Mouse (Mus musculus): ENCODE measurements around the gene Tmem131. TPM values are rescaled to one million over a fixed set of nuclear protein-coding genes. Genes with fewer than 3 reads are reported as not detected.
A peak's percentile ranks its signal among the peaks of the same experiment; 100 is the strongest.

Gene Tmem131
- total and polyA plus RNA-seq, 2 experiments from 2014 or later, result 3.9 to 10.1 TPM

GRCm38 (mm10) chr1:36930911-36931310, 12.6 kb downstream of the Tmem131 start:
- ATAC-seq (ENCODE audit: insufficient read depth, low read depth) (no peak), DNase-seq (ENCODE audit: low spot score) (no peak)
- Histone ChIP-seq H3K27me3 (ENCODE audit: control insufficient read depth, insufficient read depth, low read length) (no peaks in the 10 kb centered on the region), H3K36me3 (replicated peaks; ENCODE audit: control insufficient read depth, insufficient read depth, low read length) (no peaks in the 10 kb centered on the region), H3K9ac (replicated peaks; ENCODE audit: low read depth, low read length) (no peak overlapping the region), H3K4me2 (ENCODE audit: low read depth, low read length) (no peak overlapping the region), H3K27ac (ENCODE audit: low read depth) (no peak overlapping the region), H3K4me3 (ENCODE audit: low read depth, low read length) (no peak overlapping the region), H3K4me1 (ENCODE audit: control insufficient read depth, insufficient read depth) (peaks cover 44% of the 10 kb centered on the region), H3K9me3 (replicated peaks; ENCODE audit: control insufficient read depth, low read length) (no peaks in the 10 kb centered on the region)
- WGBS, result 72% methylated on average over 8 of the region's 8 CpGs
- TF ChIP-seq CTCF (IDR thresholded peaks at IDR 0.05; ENCODE audit: low read depth) (no peak), EP300 (IDR thresholded peaks at IDR 0.05; ENCODE audit: low read depth) (no peak)

- 81% methylated on average over 2 of the region's 2 CpGs for WGBS
- H3K9ac ChIP-seq (replicated peaks; ENCODE audit: low read depth, low read length), result no peak overlapping the region
- no peak overlapping the region for H3K4me2 ChIP-seq (ENCODE audit: low read depth, low read length)
- ATAC-seq (ENCODE audit: insufficient read depth, low read depth) (no peak), DNase-seq (ENCODE audit: low spot score) (no peak)
- H3K27ac ChIP-seq (ENCODE audit: low read depth), result no peak overlapping the region
- H3K27me3 ChIP-seq (ENCODE audit: control insufficient read depth, insufficient read depth, low read length), result no peaks in the 10 kb centered on the region
- H3K9me3 ChIP-seq (replicated peaks; ENCODE audit: control insufficient read depth, low read length), result no peaks in the 10 kb centered on the region
- no peak overlapping the region for H3K4me3 ChIP-seq (ENCODE audit: low read depth, low read length)
- H3K36me3 ChIP-seq (replicated peaks; ENCODE audit: control insufficient read depth, insufficient read depth, low read length), result no peaks in the 10 kb centered on the region
- TF ChIP-seq EP300 (IDR thresholded peaks at IDR 0.05; ENCODE audit: low read depth), result no peak
- TF ChIP-seq CTCF (IDR thresholded peaks at IDR 0.05; ENCODE audit: low read depth), result no peak
- peaks cover 41% of the 10 kb centered on the region for H3K4me1 ChIP-seq (ENCODE audit: control insufficient read depth, insufficient read depth)
Measured at GRCm38 (mm10) chr1:36929996-36930395, 13.5 kb downstream of the Tmem131 start.

- TF ChIP-seq CTCF (IDR thresholded peaks at IDR 0.05; ENCODE audit: low read depth), result no peak
- 59% methylated on average over 6 of the region's 6 CpGs for WGBS
- ATAC-seq (ENCODE audit: insufficient read depth, low read depth), result no peak
- peaks cover 36% of the 10 kb centered on the region for H3K4me1 ChIP-seq (ENCODE audit: control insufficient read depth, insufficient read depth)
- no peak overlapping the region for H3K4me3 ChIP-seq (ENCODE audit: low read depth, low read length)
- no peak for DNase-seq (ENCODE audit: low spot score)
- no peak overlapping the region for H3K9ac ChIP-seq (replicated peaks; ENCODE audit: low read depth, low read length)
- H3K27me3 ChIP-seq (ENCODE audit: control insufficient read depth, insufficient read depth, low read length), result no peaks in the 10 kb centered on the region
- no peaks in the 10 kb centered on the region for H3K36me3 ChIP-seq (replicated peaks; ENCODE audit: control insufficient read depth, insufficient read depth, low read length)
- H3K27ac ChIP-seq (ENCODE audit: low read depth), result no peak overlapping the region
- H3K4me2 ChIP-seq (ENCODE audit: low read depth, low read length), result no peak overlapping the region
- no peaks in the 10 kb centered on the region for H3K9me3 ChIP-seq (replicated peaks; ENCODE audit: control insufficient read depth, low read length)
Measured at GRCm38 (mm10) chr1:36928357-36929330, 14.8 kb downstream of the Tmem131 start.

- ATAC-seq (ENCODE audit: insufficient read depth, low read depth), result no peak
- Histone ChIP-seq H3K9me3 (replicated peaks; ENCODE audit: control insufficient read depth, low read length) (no peaks in the 10 kb centered on the region), H3K4me3 (ENCODE audit: low read depth, low read length) (no peak overlapping the region), H3K27me3 (ENCODE audit: control insufficient read depth, insufficient read depth, low read length) (no peaks in the 10 kb centered on the region), H3K4me2 (ENCODE audit: low read depth, low read length) (no peak overlapping the region), H3K4me1 (ENCODE audit: control insufficient read depth, insufficient read depth) (peaks cover 45% of the 10 kb centered on the region), H3K27ac (ENCODE audit: low read depth) (no peak overlapping the region), H3K9ac (replicated peaks; ENCODE audit: low read depth, low read length) (no peak overlapping the region), H3K36me3 (replicated peaks; ENCODE audit: control insufficient read depth, insufficient read depth, low read length) (no peaks in the 10 kb centered on the region)
- no peak for DNase-seq (ENCODE audit: low spot score)
- no peak for TF ChIP-seq EP300 (IDR thresholded peaks at IDR 0.05; ENCODE audit: low read depth)
- TF ChIP-seq CTCF (IDR thresholded peaks at IDR 0.05; ENCODE audit: low read depth), result no peak
- 77% methylated on average over 2 of the region's 2 CpGs for WGBS
Measured at GRCm38 (mm10) chr1:36927569-36927968, 15.9 kb downstream of the Tmem131 start.

GRCm38 (mm10) chr1:36926738-36927137, 16.7 kb downstream of the Tmem131 start:
- H3K4me1 ChIP-seq (ENCODE audit: control insufficient read depth, insufficient read depth), result peaks cover 52% of the 10 kb centered on the region
- H3K4me2 ChIP-seq (ENCODE audit: low read depth, low read length), result peak overlapping the region; percentile 42
- DNase-seq (ENCODE audit: low spot score), result no peak
- H3K4me3 ChIP-seq (ENCODE audit: low read depth, low read length), result 0 out of 2 replicates have a peak overlapping the region, but pooled peaks have one; percentile 17
- no peaks in the 10 kb centered on the region for H3K27me3 ChIP-seq (ENCODE audit: control insufficient read depth, insufficient read depth, low read length)
- H3K9ac ChIP-seq (replicated peaks; ENCODE audit: low read depth, low read length), result no peak overlapping the region
- TF ChIP-seq CTCF (IDR thresholded peaks at IDR 0.05; ENCODE audit: low read depth), result no peak
- TF ChIP-seq EP300 (IDR thresholded peaks at IDR 0.05; ENCODE audit: low read depth), result no peak
- H3K9me3 ChIP-seq (replicated peaks; ENCODE audit: control insufficient read depth, low read length), result no peaks in the 10 kb centered on the region
- H3K27ac ChIP-seq (ENCODE audit: low read depth), result peak overlapping the region; percentile 23
- 27% methylated on average over 6 of the region's 6 CpGs for WGBS
- no peaks in the 10 kb centered on the region for H3K36me3 ChIP-seq (replicated peaks; ENCODE audit: control insufficient read depth, insufficient read depth, low read length)
- ATAC-seq (ENCODE audit: insufficient read depth, low read depth), result no peak
